Mouse (Mus musculus) neural tube, embryonic 15.5 days (tissue): ENCODE data around the gene Tm9sf4. TPM values are rescaled to one million over a fixed set of nuclear protein-coding genes. Genes with fewer than 3 reads are reported as not detected.

Source experiments
- ATAC-seq: fragments of 200-750 bp; cut with Nextera tagmentation; 2 replicates; pipeline ENCODE4 v1.8.0; 2017; ENCODE audit warnings: mild to moderate bottlenecking, moderate TSS enrichment, moderate library complexity; ENCODE audit not compliant: low FRiP score
- H3K27ac ChIP-seq: fragments of 300-500 bp; sonication (generic); replicated peaks from 2 replicates; pipeline ENCODE4 v1.5.1; 2015; ENCODE audit warnings: mild to moderate bottlenecking, inconsistent platforms
- H3K27me3 ChIP-seq: fragments of 300-500 bp; sonication (generic); replicated peaks from 2 replicates; pipeline ENCODE4 v1.6.1; 2015; ENCODE audit warnings: inconsistent platforms
- H3K36me3 ChIP-seq: fragments of 300-500 bp; sonication (generic); 2 replicates; pipeline ENCODE4 v1.6.1; 2015; ENCODE audit warnings: inconsistent platforms
- H3K4me1 ChIP-seq: fragments of 300-500 bp; sonication (generic); 2 replicates; pipeline ENCODE4 v1.6.1; 2015; ENCODE audit warnings: inconsistent platforms
- H3K4me2 ChIP-seq: fragments of 300-500 bp; sonication (generic); 2 replicates; pipeline ENCODE4 v1.6.1; 2015; ENCODE audit warnings: inconsistent platforms, mild to moderate bottlenecking, moderate library complexity
- H3K4me3 ChIP-seq: fragments of 300-500 bp; sonication (generic); replicated peaks from 2 replicates; pipeline ENCODE4 v1.5.1; 2015; ENCODE audit warnings: mild to moderate bottlenecking, inconsistent platforms
- H3K9ac ChIP-seq: fragments of 300-500 bp; sonication (generic); replicated peaks from 2 replicates; pipeline ENCODE4 v1.6.1; 2015; ENCODE audit warnings: mild to moderate bottlenecking, inconsistent platforms
- H3K9me3 ChIP-seq: fragments of 300-500 bp; sonication (generic); replicated peaks from 2 replicates; pipeline ENCODE4 v1.6.1; 2016; ENCODE audit warnings: inconsistent platforms
- WGBS: fragments of 180-500 bp; shearing (Covaris S2); methylation state at CpG from one replicate; pipeline ENCODE4 v1.1.7; 2015; ENCODE audit warnings: mixed read lengths; 5-methylcytosine and 5-hydroxymethylcytosine counted together
- polyA plus RNA-seq: library from polyadenylated mRNA; unstranded; fragments of >200 nt; fragmentation: Nextera tagmentation; extraction: Ambion mirVana; gene quantifications from 2 replicates; pipeline ENCODE4 v1.2.1, GENCODE M21; 2015

Tm9sf4 gene
- polyA plus RNA-seq, 1 experiment from 2014 or later = 83.0 TPM

DNA sequence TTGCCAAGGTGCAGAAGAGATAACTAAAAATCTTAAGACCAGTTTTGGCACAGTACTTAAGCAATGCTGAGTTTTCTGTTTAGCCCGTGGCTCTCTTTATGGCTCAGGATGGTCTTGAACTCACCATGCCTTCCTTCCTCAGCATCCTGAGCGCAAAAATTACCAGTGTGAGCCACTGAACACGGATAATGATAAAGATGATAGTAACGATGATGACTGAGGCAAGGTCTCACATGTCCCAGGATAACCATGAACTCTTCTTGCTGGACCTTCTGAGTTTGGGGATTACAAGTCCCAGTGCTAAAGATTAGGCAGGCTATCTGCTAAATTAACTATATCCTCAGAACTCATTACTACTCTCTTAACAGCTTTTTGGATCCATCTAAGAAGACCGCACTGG is 970 bp upstream of the Tm9sf4 start:
- 85% methylated on average over 5 of the region's 5 CpGs for WGBS
- H3K4me1 ChIP-seq = peaks cover 15% of the 10 kb centered on the region
- no peak for ATAC-seq
- no peaks in the 10 kb centered on the region for H3K36me3 ChIP-seq
- H3K4me2 ChIP-seq = no peak overlapping the region
- H3K27me3 ChIP-seq = no peaks in the 10 kb centered on the region
- H3K9me3 ChIP-seq = no peaks in the 10 kb centered on the region
- no peak overlapping the region for H3K9ac ChIP-seq
- no peak overlapping the region for H3K27ac ChIP-seq
- H3K4me3 ChIP-seq = no peak overlapping the region

DNA sequence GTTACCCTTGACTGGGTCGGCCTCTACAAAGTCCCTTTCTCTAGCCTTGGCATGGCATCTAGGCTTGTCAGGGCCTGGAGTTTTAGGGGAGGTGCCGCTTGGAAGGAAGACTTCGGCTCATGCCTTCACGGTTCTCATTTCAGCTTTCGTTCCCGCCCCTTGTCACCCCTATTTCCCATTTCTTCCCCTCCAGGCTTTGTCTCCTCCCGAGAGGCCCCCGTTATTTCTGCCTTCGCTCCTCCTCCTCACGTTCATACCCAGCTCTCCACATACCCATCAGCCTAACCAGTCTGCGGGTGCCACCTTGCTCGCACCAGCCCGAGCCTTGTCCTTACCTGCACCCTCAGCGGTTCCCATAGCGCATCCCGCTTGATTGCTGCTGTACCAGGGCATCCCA is 579 bp downstream of the Tm9sf4 start:
- Histone ChIP-seq H3K4me1 (peaks cover 15% of the 10 kb centered on the region), H3K4me2 (peak overlapping the region; percentile 95), H3K9ac (peak overlapping the region; percentile 90), H3K27ac (peak overlapping the region; percentile 99), H3K36me3 (no peaks in the 10 kb centered on the region), H3K4me3 (peak overlapping the region; percentile 90), H3K9me3 (no peaks in the 10 kb centered on the region), H3K27me3 (no peaks in the 10 kb centered on the region)
- ATAC-seq = peak; percentile 73
- 0% methylated on average over 16 of the region's 16 CpGs for WGBS

DNA sequence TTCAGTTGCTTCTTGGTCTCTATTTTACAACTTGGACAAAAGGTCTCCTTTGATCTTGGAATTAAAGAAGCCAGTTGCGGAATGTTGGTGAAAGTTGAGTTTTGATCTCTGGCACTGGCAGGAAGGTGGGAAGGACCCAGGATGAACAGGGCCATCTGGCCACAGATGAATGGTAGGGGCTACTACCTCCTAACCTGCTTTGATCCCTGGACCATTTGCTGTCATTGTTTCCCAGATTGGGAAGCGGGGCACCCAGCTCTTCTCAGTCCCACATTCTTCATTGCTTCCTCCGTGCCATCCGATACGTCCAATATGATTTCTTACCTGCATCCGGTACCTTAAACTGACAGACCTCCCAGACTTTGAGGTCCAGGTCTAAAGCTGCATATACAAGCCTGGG is 6.0 kb downstream of the Tm9sf4 start:
- 46% methylated on average over 6 of the region's 6 CpGs for WGBS
- Histone ChIP-seq H3K4me3 (no peak overlapping the region), H3K27ac (no peak overlapping the region), H3K36me3 (no peaks in the 10 kb centered on the region), H3K4me2 (no peak overlapping the region), H3K9ac (no peak overlapping the region), H3K9me3 (no peaks in the 10 kb centered on the region), H3K4me1 (peaks cover 23% of the 10 kb centered on the region), H3K27me3 (no peaks in the 10 kb centered on the region)
- ATAC-seq = no peak

DNA sequence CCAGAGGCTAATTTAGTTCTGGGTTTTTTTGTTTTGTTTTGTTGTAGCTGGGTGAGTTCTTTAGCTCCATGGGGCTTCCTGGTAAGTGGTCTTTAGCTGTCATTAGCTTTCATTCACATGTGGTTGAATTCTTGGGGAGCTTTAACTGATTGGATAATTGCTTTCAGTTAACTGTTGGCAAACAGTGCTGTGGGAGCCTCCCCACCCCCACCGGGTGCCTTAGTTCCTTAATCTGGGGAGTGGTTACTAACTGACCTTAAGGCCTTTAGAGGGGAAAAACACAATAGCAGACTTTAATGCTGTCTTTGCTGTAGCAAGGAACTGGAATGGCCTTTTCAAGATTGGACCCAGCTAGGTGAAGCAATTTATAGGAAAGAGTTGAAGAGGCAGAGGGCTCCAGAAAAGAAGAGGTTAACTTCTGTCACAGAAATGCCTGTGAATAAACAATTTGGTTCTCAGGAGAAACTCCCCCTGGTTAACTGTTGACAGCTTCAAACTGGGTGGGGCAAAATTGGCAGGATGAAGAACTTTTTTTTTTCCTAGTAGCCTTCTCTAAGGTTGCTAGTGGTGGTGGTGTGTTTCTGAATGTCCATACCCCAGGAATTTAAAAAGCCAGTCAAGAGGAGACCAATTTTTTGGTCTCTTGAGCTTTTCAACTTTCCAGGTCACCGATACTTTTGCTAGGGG is 7.2 kb downstream of the Tm9sf4 start:
- WGBS = 23% methylated on average over 2 of the region's 2 CpGs
- H3K4me2 ChIP-seq = no peak overlapping the region
- H3K9me3 ChIP-seq = no peaks in the 10 kb centered on the region
- H3K27ac ChIP-seq = no peak overlapping the region
- no peak for ATAC-seq
- no peak overlapping the region for H3K4me3 ChIP-seq
- no peak overlapping the region for H3K9ac ChIP-seq
- H3K36me3 ChIP-seq = no peaks in the 10 kb centered on the region
- H3K4me1 ChIP-seq = peaks cover 12% of the 10 kb centered on the region
- H3K27me3 ChIP-seq = no peaks in the 10 kb centered on the region

DNA sequence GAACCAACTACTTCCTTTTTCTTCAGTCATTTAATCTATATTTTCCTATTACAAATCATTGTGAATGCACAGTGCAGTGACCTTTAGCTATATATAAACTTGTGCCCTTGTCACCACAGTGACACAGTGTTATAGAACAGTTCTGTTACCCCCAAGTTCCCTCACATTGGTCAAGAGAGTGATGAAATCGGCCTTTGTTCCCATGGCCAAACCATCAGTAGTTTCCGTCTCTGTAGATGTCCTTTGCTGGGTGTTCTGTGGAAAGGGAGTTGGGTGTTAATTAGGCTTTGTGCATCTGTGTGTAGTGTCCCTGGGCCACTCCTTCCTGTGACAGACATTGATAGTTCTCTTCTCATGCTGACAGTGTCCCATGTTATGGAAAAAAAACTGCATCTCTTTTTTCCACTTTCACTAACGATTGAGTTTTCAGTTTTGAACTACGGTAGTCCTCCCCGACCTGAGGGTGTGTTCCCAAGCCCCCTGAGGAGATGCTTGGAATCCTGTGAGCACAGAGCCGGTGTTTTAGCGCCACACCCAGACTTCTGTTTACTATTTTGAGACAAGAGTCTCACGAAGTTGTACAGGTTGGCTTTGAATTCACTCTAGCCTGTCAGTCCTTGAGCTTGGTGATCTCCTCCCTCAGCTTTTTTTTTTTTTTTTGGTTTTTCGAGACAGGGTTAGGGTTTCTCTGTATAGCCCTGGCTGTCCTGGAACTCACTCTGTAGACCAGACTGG is 9.6 kb downstream of the Tm9sf4 start:
- Histone ChIP-seq H3K27me3 (no peaks in the 10 kb centered on the region), H3K36me3 (no peaks in the 10 kb centered on the region), H3K4me3 (no peak overlapping the region), H3K4me2 (no peak overlapping the region), H3K9ac (no peak overlapping the region), H3K9me3 (no peaks in the 10 kb centered on the region), H3K4me1 (peaks cover 10% of the 10 kb centered on the region), H3K27ac (no peak overlapping the region)
- ATAC-seq = no peak
- WGBS = 93% methylated on average over 9 of the region's 9 CpGs

DNA sequence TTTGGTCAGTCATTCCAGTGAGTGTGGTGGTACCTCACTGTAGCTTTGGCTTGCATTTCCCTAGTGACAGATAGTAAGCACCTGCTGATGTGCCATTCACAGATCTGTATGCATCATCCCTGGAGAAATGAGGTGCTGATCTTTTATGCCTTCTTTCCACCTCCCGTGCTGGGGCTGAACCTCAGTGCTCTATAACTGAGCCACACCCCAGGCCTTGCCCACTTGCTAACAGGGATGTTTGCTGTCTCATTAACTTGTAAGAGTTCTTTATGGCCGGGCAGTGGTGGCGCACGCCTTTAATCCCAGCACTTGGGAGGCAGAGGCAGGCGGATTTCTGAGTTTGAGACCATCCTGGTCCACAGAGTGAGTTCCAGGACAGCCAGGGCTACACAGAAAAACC is 10.9 kb downstream of the Tm9sf4 start:
- Histone ChIP-seq H3K36me3 (no peaks in the 10 kb centered on the region), H3K4me3 (no peak overlapping the region), H3K9ac (no peak overlapping the region), H3K9me3 (no peaks in the 10 kb centered on the region), H3K4me2 (no peak overlapping the region), H3K4me1 (peaks cover 10% of the 10 kb centered on the region), H3K27ac (no peak overlapping the region), H3K27me3 (no peaks in the 10 kb centered on the region)
- ATAC-seq = no peak
- 95% methylated on average over 5 of the region's 5 CpGs for WGBS

DNA sequence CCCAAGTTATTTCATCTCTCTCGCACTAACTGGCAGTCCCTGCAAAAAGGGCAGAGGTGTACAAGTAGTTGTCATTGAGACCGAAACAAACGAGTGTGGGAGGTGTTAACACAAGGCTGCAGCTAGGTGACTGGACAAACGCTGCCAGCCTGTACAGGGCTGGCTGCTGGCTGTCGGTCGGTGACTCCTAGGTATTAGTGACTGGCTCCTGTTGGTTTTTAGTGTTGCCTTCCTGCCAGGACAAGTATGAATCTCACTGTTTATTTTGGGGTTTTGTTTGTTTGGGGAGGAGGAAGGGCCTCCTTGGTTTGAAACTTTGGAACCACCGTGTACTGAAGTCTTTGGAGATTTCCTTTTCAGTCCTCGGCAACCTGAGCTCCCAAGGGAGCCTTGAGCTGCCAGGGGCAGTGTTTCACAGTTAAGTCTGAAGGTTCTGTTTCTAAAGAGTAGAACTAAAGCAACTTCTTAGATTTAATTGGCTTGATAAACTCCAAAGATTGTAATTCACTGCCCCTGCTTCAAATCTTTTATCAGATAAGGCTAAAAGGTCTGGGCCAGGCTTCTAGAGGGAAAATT is 15.0 kb downstream of the Tm9sf4 start:
- Histone ChIP-seq H3K4me3 (no peak overlapping the region), H3K27ac (no peak overlapping the region), H3K4me1 (no peaks in the 10 kb centered on the region), H3K9ac (no peak overlapping the region), H3K9me3 (no peaks in the 10 kb centered on the region), H3K4me2 (no peak overlapping the region), H3K36me3 (peaks cover 18% of the 10 kb centered on the region), H3K27me3 (no peaks in the 10 kb centered on the region)
- WGBS = 78% methylated on average over 8 of the region's 8 CpGs
- no peak for ATAC-seq

DNA sequence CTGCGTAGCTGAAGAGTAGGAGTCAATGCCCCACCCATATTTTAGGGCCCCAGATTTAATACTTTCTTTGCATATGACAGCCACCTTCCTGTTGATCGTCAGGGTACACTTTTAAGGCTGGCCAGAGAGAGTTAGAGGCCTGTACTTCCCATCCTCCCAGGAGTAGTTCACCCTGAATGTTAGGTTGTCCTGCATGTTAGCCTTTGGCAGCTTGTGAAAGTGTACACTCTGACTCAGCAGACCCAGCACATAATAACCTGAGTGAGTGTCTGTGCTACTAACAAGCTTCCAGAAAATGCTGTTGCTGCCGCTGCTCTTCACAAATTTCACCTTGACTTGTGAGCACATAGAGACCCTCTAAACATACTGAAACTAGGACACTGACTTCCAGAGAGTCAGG is 16.1 kb downstream of the Tm9sf4 start:
- no peaks in the 10 kb centered on the region for H3K4me1 ChIP-seq
- H3K9me3 ChIP-seq = no peaks in the 10 kb centered on the region
- ATAC-seq = no peak
- H3K27ac ChIP-seq = no peak overlapping the region
- peaks cover 25% of the 10 kb centered on the region for H3K36me3 ChIP-seq
- no peak overlapping the region for H3K4me2 ChIP-seq
- no peak overlapping the region for H3K4me3 ChIP-seq
- H3K9ac ChIP-seq = no peak overlapping the region
- WGBS = 94% methylated on average over 3 of the region's 3 CpGs
- H3K27me3 ChIP-seq = no peaks in the 10 kb centered on the region

DNA sequence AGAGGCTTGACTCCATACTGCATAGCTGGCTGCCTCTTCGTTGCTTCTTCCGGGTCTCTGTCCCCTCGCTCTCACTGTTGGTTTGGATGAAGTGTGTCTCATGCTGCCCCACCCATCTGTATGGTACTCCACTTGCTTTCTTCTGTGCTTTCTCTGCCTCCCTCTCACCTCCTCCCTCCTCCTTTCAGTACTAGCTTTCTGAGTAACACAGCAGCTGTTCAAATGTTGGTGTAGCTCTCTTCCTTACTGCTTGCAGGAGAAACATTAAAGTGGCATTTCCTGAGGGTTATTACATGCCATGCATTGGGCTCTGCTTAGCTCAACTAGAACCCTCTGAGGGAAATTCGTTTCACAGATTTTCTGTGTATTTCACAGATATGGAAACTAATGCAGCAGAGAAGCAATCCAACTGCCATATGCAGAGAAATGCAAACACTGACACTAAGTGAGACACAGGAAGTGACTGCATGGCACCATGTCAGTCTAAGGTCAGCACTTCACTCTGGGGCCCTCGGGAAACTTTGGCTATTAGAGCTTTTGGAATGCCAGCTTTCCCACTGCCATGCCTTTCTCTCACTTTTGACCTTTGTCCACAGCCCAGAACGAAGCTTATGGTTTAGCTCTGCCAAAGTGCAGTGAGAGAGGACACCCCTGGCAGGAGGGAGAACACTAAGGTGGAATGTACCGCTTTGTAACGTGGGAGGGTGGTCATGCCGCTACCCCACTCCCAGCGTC is 18.2 kb downstream of the Tm9sf4 start:
- H3K9ac ChIP-seq = no peak overlapping the region
- no peak overlapping the region for H3K4me2 ChIP-seq
- WGBS = 92% methylated on average over 10 of the region's 10 CpGs
- ATAC-seq = no peak
- H3K9me3 ChIP-seq = no peaks in the 10 kb centered on the region
- peaks cover 44% of the 10 kb centered on the region for H3K36me3 ChIP-seq
- no peaks in the 10 kb centered on the region for H3K4me1 ChIP-seq
- no peak overlapping the region for H3K27ac ChIP-seq
- H3K27me3 ChIP-seq = no peaks in the 10 kb centered on the region
- H3K4me3 ChIP-seq = no peak overlapping the region

DNA sequence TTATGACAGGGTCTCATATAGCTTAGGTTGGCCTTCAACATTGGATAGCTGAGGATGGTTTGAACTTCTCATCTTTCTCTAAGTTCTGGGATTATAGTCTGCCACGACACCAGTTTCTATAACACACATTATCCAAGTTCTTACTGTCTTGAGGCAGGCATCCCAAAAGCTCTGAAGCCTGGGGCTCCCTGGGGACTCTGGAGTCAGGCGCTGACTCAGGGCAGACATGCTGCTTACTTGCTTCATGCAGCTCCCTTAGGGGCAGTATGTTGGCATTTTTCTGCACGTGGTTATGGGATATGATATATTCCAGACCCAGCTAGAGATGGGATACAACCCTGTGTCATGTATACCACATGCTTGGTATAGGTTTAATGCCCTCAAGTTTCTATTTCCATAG is 18.9 kb downstream of the Tm9sf4 start:
- no peak for ATAC-seq
- Histone ChIP-seq H3K4me3 (no peak overlapping the region), H3K27ac (no peak overlapping the region), H3K27me3 (no peaks in the 10 kb centered on the region), H3K9ac (no peak overlapping the region), H3K4me2 (no peak overlapping the region), H3K4me1 (no peaks in the 10 kb centered on the region), H3K36me3 (peaks cover 50% of the 10 kb centered on the region), H3K9me3 (no peaks in the 10 kb centered on the region)
- 75% methylated on average over 3 of the region's 3 CpGs for WGBS

DNA sequence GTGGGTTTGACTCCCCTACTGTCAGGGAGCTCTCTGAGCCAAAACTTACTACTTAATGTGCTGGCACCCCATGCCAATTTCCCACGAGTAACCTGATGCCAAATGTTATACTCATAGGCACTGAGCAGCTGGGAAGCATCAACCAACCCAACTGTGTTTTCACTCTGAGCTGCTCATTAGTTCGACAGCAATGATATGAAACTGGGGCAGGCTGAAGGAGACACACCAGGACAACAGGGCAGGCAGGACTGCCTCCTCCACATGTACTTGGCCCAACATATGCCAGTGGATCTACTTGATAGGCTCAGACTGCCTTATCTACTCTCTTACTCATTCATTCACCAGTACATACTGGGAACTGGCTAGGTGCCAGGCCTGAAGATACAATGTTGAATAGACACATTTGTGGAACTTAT is 25.1 kb downstream of the Tm9sf4 start:
- Histone ChIP-seq H3K9me3 (no peaks in the 10 kb centered on the region), H3K27ac (no peak overlapping the region), H3K4me3 (no peak overlapping the region), H3K27me3 (no peaks in the 10 kb centered on the region), H3K36me3 (peaks cover 92% of the 10 kb centered on the region), H3K4me2 (no peak overlapping the region), H3K4me1 (no peaks in the 10 kb centered on the region), H3K9ac (no peak overlapping the region)
- WGBS = 85% methylated on average over 2 of the region's 2 CpGs
- no peak for ATAC-seq
